16 mouse cellular contexts compared by ENCODE assay signal in the genomic region with DNA sequence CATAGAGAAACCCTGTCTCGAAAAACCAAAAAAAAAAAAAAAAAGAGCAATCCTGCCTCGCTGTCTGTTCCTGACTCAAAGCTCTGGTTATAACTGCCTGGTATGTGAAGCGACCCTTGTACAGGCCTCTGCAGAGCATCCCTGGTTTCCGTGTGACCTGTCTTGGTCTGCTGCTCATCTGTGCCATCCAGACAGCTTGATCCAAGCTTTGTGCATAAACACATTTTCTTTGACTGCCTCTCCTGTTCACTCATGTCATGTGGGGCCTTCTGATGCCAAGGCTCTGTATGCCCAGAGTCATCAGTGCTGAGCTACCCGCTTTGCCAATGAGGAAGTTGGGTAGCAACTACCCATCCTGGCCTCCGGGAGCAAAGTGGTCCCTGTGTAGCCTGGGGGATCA.
"Had no signal": no experiment of that assay in that cellular context is flagged by ENCODE, and none has a peak within 500 bp of the region (broad histone marks: within the 10 kb centered on the region; RNA-seq: fewer than 3 reads in every experiment).

No protein-coding gene starts in this region.

- H3K9me3 ChIP-seq: intestine, embryonic 15.5 days; limb, embryonic 12.5 days; liver, embryonic 13.5 days; lung, embryonic 15.5 days; midbrain, embryonic 12.5 days; neural tube, embryonic 13.5 days; stomach, embryonic 15.5 days had no signal

- ATAC-seq: intestine, embryonic 15.5 days; liver, postnatal 0 days; midbrain, embryonic 16.5 days had no signal

- DNase-seq: layer of hippocampus, adult 9-11 months; layer of hippocampus, postnatal 36 days; liver; liver, embryonic 13.5 days; liver, postnatal 0 days; retina, postnatal 1 day; right cerebral cortex, postnatal 4 days; thymus, adult 2 months; thymus, postnatal 25 days had no signal

- H3K36me3 ChIP-seq: intestine, embryonic 15.5 days; limb, embryonic 12.5 days; liver, embryonic 13.5 days; lung, embryonic 15.5 days; midbrain, embryonic 12.5 days; neural tube, embryonic 13.5 days; stomach, embryonic 15.5 days had no signal

- H3K27me3 ChIP-seq: intestine, embryonic 15.5 days; liver, embryonic 13.5 days; lung, embryonic 15.5 days; neural tube, embryonic 13.5 days; stomach, embryonic 15.5 days had no signal

- H3K9ac ChIP-seq: intestine, embryonic 15.5 days; limb, embryonic 12.5 days; liver, embryonic 13.5 days; liver, postnatal 0 days; lung, embryonic 15.5 days; midbrain, embryonic 12.5 days; neural tube, embryonic 13.5 days; stomach, embryonic 15.5 days had no signal

- H3K4me3 ChIP-seq: intestine, embryonic 15.5 days; limb, embryonic 12.5 days; liver, embryonic 13.5 days; lung, embryonic 15.5 days; midbrain, embryonic 12.5 days; neural tube, embryonic 13.5 days; stomach, embryonic 15.5 days had no signal

- H3K27ac ChIP-seq: intestine, embryonic 15.5 days; limb, embryonic 12.5 days; liver, embryonic 13.5 days; lung, embryonic 15.5 days; midbrain, embryonic 12.5 days; neural tube, embryonic 13.5 days; stomach, embryonic 15.5 days had no signal

- H3K4me2 ChIP-seq: intestine, embryonic 15.5 days; limb, embryonic 12.5 days; liver, embryonic 13.5 days; lung, embryonic 15.5 days; midbrain, embryonic 12.5 days; neural tube, embryonic 13.5 days; stomach, embryonic 15.5 days had no signal
